Mouse (Mus musculus): Measurements from ENCODE around the gene Map4.

DNA sequence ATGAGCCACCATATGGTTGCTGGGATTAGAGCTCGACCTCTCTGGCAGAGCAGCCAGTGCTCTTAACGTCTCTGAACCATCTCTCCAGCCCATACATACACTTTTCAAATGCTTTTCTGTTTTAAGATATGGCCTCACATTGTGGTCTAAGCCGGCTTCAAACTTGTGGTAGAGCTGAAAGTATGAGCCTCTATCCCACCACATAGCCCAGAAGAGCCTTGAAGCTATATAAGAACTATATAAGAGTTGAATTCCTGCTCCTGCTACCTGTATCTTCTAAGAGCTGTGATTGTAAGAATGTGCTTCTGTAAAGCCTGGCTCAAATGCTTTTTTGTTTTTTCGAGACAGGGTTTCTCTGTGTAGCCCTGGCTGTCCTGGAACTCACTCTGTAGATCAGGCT is 18.5 kb downstream of the Map4 start:
- no peak for TF ChIP-seq CTCF (IDR thresholded peaks at IDR 0.05; ENCODE audit: low read depth)
- no peak for TF ChIP-seq EP300 (optimal IDR thresholded peaks at IDR 0.05)

Data from stomach, postnatal 0 days (tissue).